Mouse (Mus musculus) midbrain, embryonic 12.5 days (tissue): ENCODE results near the gene Cd93. TPM values are rescaled to one million over a fixed set of nuclear protein-coding genes. Genes with fewer than 3 reads are reported as not detected.

Experiments
- ATAC-seq: fragments of 200-750 bp; cut with Nextera tagmentation; 2 replicates; pipeline ENCODE4 v1.8.0; 2017; ENCODE audit warnings: low read depth, moderate TSS enrichment, moderate library complexity; ENCODE audit not compliant: low FRiP score
- H3K27ac ChIP-seq: fragments of 300-500 bp; sonication (generic); replicated peaks from 2 replicates; pipeline ENCODE4 v1.5.1; 2016; ENCODE audit warnings: mild to moderate bottlenecking
- H3K27me3 ChIP-seq: fragments of 300-500 bp; sonication (generic); 2 replicates; pipeline ENCODE4 v1.6.1; 2016; ENCODE audit warnings: mild to moderate bottlenecking
- H3K36me3 ChIP-seq: fragments of 300-500 bp; sonication (generic); 2 replicates; pipeline ENCODE4 v1.6.1; 2016
- H3K4me1 ChIP-seq: fragments of 300-500 bp; sonication (generic); 2 replicates; pipeline ENCODE4 v1.6.1; 2016
- H3K4me2 ChIP-seq: fragments of 300-500 bp; sonication (generic); replicated peaks from 2 replicates; pipeline ENCODE4 v1.6.1; 2016; ENCODE audit warnings: mild to moderate bottlenecking, moderate library complexity
- H3K4me3 ChIP-seq: fragments of 300-500 bp; sonication (generic); 2 replicates; pipeline ENCODE4 v1.5.1; 2016; ENCODE audit warnings: mild to moderate bottlenecking
- H3K9ac ChIP-seq: fragments of 300-500 bp; sonication (generic); replicated peaks from 2 replicates; pipeline ENCODE4 v1.6.1; 2016; ENCODE audit warnings: mild to moderate bottlenecking, moderate library complexity
- H3K9me3 ChIP-seq: fragments of 300-500 bp; sonication (generic); 2 replicates; pipeline ENCODE4 v1.6.1; 2016; ENCODE audit warnings: mild to moderate bottlenecking
- WGBS: fragments of 180-500 bp; shearing (Covaris S2); methylation state at CpG from one replicate; pipeline ENCODE4 v1.1.7; 2016; 5-methylcytosine and 5-hydroxymethylcytosine counted together
- polyA plus RNA-seq: library from polyadenylated mRNA; unstranded; fragments of >200 nt; fragmentation: Nextera tagmentation; extraction: Ambion mirVana; gene quantifications from 2 replicates; pipeline ENCODE4 v1.2.1, GENCODE M21; 2016

The Cd93 gene
- polyA plus RNA-seq, 1 experiment from 2014 or later = 6.5 TPM

DNA sequence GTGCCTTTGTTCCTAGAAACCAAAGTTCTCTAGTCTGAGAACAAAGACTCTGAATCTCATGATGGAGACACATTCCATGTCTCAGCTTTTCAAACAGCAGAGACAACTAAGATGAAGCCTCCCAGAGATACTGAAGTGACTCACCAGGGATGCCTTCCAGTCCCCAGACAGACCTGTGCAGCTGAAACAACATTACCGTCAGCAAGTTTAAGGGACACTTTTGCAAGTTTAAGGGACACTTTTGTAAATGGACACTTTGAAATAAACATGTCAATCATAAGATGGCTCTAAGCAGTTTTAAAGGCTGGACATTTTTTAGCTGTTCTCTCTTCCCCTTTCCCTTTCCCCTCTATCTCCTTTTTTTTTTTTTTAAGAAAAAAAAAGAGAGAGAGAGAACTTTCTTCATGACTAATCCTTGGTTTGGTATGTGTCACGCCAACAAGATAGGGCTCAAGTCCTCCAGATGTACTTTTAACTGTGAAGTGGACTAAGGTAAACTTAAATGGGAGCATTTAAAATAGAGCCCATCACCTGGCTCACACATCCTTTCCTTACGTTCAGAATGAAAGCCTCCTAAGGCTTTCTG lies 3.6 kb downstream of the Cd93 start:
- WGBS = 72% methylated on average over 3 of the region's 3 CpGs
- no peaks in the 10 kb centered on the region for H3K9me3 ChIP-seq
- H3K4me2 ChIP-seq = no peak overlapping the region
- 0 out of 2 replicates have a peak, but pooled peaks cover 4% of the 10 kb centered on the region for H3K4me1 ChIP-seq
- no peaks in the 10 kb centered on the region for H3K36me3 ChIP-seq
- no peak overlapping the region for H3K27ac ChIP-seq
- ATAC-seq = no peak
- H3K27me3 ChIP-seq = no peaks in the 10 kb centered on the region
- no peak overlapping the region for H3K9ac ChIP-seq
- no peak overlapping the region for H3K4me3 ChIP-seq

DNA sequence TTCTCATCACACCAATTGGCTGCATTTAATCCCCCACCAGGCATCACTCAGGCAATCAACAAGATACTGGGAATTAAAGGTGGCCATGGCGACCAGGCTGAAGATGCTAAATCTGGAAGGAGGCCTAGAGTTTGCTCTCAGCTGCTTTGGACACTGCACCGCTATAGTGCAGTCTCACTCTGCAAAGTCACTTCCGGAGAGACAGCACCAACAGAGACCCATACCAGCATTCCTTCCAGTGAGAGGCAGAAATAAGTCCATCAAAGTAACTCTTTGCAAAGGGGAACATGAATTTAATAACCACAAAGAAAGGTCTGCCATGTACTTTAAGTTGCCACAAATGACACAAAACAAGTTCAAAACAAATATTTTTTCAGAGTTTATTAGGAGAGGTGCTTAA lies 7.1 kb downstream of the Cd93 start:
- no peak overlapping the region for H3K4me3 ChIP-seq
- 0 out of 2 replicates have a peak, but pooled peaks cover 4% of the 10 kb centered on the region for H3K4me1 ChIP-seq
- 28% methylated on average over 3 of the region's 3 CpGs for WGBS
- no peaks in the 10 kb centered on the region for H3K9me3 ChIP-seq
- H3K36me3 ChIP-seq = no peaks in the 10 kb centered on the region
- no peak overlapping the region for H3K4me2 ChIP-seq
- no peak for ATAC-seq
- no peak overlapping the region for H3K27ac ChIP-seq
- H3K9ac ChIP-seq = no peak overlapping the region
- no peaks in the 10 kb centered on the region for H3K27me3 ChIP-seq

DNA sequence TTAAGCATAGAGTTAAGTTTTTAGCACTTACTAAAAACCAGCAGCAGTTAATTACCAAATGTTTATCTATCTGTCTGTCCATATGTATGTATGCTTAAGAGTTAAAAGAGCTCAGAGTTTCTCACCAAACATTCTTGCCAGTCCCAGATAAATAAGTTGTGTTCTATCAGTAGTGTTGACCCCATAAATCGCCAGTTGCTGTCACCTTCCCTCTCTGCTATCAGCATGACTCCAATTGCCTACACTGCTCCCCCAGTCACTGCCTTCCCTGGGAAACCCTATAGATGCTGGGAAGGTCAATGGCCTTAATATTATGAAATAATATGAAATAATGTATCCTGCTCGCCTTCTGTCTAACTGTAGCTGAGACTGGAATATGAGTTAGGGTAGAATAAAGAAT lies 11.0 kb downstream of the Cd93 start:
- ATAC-seq = no peak
- Histone ChIP-seq H3K9me3 (no peaks in the 10 kb centered on the region), H3K27ac (no peak overlapping the region), H3K4me3 (no peak overlapping the region), H3K4me2 (no peak overlapping the region), H3K9ac (no peak overlapping the region), H3K27me3 (no peaks in the 10 kb centered on the region), H3K4me1 (0 out of 2 replicates have a peak, but pooled peaks cover 4% of the 10 kb centered on the region), H3K36me3 (no peaks in the 10 kb centered on the region)
- 66% methylated on average over 2 of the region's 2 CpGs for WGBS

DNA sequence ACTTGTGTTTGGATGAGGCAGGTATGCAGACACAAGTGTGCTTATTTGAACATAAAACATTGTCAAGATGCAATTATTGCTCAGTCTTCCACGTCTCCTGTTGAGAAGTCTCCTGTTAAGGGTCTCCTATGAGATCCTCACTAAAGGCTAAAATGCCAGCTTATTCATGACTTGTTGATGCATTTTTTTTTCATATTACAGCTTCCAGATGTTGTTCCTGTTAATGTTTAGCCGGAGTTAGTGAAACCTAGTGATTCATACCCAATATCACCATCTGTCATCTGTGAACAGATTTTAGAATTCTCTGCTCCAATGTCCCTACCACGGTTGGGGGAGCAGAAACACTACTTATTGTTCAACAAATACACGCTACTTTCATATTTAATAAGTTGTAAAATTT lies 12.4 kb downstream of the Cd93 start:
- Histone ChIP-seq H3K4me1 (no peaks in the 10 kb centered on the region), H3K27me3 (no peaks in the 10 kb centered on the region), H3K9ac (no peak overlapping the region), H3K27ac (no peak overlapping the region), H3K36me3 (no peaks in the 10 kb centered on the region), H3K4me3 (no peak overlapping the region), H3K9me3 (no peaks in the 10 kb centered on the region), H3K4me2 (no peak overlapping the region)
- no peak for ATAC-seq
- 81% methylated on average over 4 of the region's 4 CpGs for WGBS

DNA sequence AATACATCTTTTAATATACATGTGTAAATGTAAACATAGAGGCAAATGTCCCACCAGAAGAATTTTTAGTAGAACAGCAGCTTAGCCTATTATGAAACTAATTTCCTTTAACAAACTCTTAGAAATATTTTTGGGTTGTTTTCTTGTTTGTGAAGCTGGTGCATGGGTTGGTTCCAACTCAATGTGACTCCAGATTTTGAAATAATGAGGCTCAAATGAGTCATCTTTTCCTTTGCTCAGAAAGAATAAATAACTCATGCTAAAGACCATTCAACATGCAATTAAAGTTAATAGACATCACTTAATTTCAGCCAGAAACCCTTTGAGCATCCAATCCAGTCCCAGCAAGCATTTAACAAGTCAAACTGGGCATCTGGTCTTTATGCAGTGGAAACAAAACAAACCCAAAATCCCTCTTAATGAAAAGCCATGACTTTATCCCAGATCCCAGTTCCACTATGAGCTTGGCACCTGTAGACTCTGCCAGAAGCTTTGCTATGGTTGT lies 14.3 kb downstream of the Cd93 start:
- H3K9me3 ChIP-seq = no peaks in the 10 kb centered on the region
- no peak overlapping the region for H3K4me2 ChIP-seq
- no peak overlapping the region for H3K4me3 ChIP-seq
- no peaks in the 10 kb centered on the region for H3K4me1 ChIP-seq
- no peak overlapping the region for H3K27ac ChIP-seq
- H3K36me3 ChIP-seq = no peaks in the 10 kb centered on the region
- H3K27me3 ChIP-seq = no peaks in the 10 kb centered on the region
- no peak overlapping the region for H3K9ac ChIP-seq
- ATAC-seq = no peak

DNA sequence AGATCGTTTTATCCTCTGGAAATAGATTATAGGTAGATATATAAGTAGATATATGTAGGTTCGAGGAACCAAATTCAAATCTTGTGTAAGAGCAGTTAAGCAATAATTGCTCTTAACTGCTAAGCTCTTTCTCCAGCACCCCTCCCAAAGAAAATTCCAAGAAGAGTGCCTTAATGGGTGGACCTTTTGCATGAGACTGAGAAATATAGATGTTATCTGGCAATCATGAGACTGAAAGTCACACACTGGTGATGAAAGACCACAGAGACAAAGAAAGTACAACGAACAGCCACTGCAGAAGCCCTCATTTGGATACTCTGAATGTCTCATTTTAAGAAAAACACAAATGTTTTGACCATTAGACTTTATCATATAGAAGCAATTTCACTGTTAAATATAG lies 14.8 kb downstream of the Cd93 start:
- Histone ChIP-seq H3K27ac (no peak overlapping the region), H3K4me3 (no peak overlapping the region), H3K9me3 (no peaks in the 10 kb centered on the region), H3K4me2 (no peak overlapping the region), H3K27me3 (no peaks in the 10 kb centered on the region), H3K4me1 (no peaks in the 10 kb centered on the region), H3K36me3 (no peaks in the 10 kb centered on the region), H3K9ac (no peak overlapping the region)
- WGBS = 92% methylated on average over 3 of the region's 3 CpGs
- no peak for ATAC-seq

DNA sequence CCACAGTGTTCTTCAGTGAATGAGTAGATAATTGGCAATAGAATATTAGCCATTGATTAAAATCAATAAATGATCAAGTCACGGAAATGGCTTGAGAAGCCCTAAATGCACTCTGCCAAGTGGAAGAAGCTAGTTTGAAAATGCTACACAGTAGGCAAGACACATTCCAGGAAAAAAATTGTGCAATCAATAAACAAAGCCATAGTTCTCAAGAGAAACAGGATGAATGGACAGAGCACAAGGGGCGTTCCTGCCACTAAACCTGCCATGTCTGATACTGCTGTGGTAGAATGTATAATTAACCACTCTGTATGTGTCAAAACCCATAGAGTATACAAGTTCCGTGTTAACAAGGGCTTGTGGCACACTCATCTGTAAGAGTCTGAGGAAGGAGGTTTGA lies 15.8 kb downstream of the Cd93 start:
- 86% methylated on average over 3 of the region's 3 CpGs for WGBS
- no peaks in the 10 kb centered on the region for H3K9me3 ChIP-seq
- no peak overlapping the region for H3K4me2 ChIP-seq
- ATAC-seq = no peak
- H3K27me3 ChIP-seq = no peaks in the 10 kb centered on the region
- H3K36me3 ChIP-seq = no peaks in the 10 kb centered on the region
- no peak overlapping the region for H3K4me3 ChIP-seq
- no peak overlapping the region for H3K9ac ChIP-seq
- H3K4me1 ChIP-seq = no peaks in the 10 kb centered on the region
- H3K27ac ChIP-seq = no peak overlapping the region

DNA sequence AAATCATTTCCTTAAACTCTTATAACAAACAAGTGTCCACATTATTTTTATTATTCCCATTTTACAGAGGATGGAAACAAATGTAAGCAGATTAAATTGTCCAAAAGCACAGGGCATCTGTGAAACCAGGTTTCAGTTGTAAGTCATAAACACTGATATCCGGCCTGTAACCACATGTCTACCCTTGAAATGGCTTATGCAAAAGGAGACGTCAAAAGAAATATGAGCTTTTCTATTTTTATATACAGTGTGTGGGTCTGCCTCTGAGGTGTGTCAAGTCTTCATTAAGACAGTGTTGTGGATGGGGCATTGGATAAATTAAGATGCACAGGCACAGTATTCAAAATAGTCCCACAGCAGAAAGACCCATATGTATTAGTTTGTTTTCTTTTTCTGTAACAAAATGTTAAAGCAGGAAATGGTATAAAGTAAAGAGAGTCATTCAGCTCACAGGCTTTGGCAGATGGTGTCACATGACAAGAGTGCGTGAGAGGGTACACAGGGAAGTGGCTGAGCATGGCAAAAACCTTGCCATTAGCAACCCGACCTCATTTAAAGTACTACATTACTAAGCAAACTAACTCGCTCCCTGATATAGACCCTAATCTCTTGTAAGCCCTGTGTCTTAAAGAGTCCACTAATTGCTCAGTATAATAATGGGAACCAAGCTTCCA lies 17.5 kb downstream of the Cd93 start:
- no peak overlapping the region for H3K4me2 ChIP-seq
- H3K9ac ChIP-seq = no peak overlapping the region
- no peak for ATAC-seq
- H3K9me3 ChIP-seq = no peaks in the 10 kb centered on the region
- no peaks in the 10 kb centered on the region for H3K36me3 ChIP-seq
- no peak overlapping the region for H3K4me3 ChIP-seq
- H3K4me1 ChIP-seq = no peaks in the 10 kb centered on the region
- H3K27me3 ChIP-seq = no peaks in the 10 kb centered on the region
- no peak overlapping the region for H3K27ac ChIP-seq
- WGBS = 85% methylated on average over 5 of the region's 5 CpGs

DNA sequence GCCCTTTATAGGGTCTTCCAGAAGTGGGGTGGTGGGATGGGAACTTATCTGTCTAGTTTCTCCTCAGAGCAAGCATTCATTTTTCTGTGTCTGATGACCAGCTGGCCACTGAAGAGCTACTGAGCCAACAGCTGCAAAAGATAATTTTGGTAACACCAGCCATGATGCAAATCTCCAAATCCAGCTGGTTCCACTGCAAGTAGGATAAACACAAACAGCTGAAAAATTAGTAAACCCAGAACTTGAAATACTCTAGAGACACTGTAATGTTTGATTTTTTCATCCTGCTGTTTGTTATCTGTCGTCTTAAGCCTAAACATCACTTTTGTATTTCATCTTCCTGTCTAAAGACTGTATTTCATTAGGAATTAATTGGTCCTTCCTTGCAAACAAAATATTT lies 21.7 kb downstream of the Cd93 start:
- H3K4me2 ChIP-seq = no peak overlapping the region
- no peak overlapping the region for H3K27ac ChIP-seq
- WGBS = 54% methylated on average over 1 of the region's 1 CpGs
- ATAC-seq = no peak
- no peaks in the 10 kb centered on the region for H3K9me3 ChIP-seq
- H3K4me3 ChIP-seq = no peak overlapping the region
- H3K9ac ChIP-seq = no peak overlapping the region
- H3K36me3 ChIP-seq = no peaks in the 10 kb centered on the region
- no peaks in the 10 kb centered on the region for H3K4me1 ChIP-seq
- H3K27me3 ChIP-seq = no peaks in the 10 kb centered on the region

DNA sequence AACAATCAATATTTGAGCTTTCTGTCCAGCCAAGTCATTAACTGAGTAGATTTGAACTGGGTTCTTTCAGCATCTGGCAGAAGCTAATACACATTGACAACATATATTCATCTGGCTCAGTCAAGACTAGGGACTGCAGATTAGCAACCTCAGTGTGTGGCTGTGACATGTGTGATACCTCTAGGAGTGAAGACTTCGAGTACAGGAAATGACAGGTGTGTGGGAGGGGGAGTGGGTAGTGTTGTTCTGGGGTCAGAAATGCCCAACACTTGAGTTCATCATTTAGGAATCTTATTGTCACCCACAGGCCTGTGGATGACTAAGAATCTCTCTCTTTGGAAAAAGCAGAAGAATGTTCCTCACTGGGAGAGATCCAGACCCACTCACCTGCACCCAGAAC lies 22.3 kb downstream of the Cd93 start:
- Histone ChIP-seq H3K27me3 (no peaks in the 10 kb centered on the region), H3K4me2 (no peak overlapping the region), H3K4me1 (no peaks in the 10 kb centered on the region), H3K36me3 (no peaks in the 10 kb centered on the region), H3K27ac (no peak overlapping the region), H3K9ac (no peak overlapping the region), H3K9me3 (no peaks in the 10 kb centered on the region), H3K4me3 (no peak overlapping the region)
- ATAC-seq = no peak
- WGBS = 76% methylated on average over 1 of the region's 1 CpGs

DNA sequence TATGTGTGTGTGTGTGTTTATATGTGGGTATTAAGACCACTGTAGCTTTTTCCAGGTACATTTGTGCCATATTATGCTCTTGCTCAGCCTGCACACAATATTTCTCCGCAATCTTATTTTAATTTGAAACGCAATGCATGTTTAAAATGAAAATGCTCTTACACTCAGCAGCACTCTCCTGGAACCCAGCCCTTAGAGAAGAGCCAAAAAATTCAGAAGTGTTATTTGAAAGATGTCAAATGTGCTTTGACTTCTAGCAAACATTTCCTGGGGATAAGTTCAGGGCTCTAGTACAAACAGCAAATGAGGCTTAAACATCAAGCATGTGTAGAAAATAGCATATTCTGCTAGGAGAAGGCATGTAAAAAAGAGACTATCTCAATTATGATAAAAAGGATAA lies 23.6 kb downstream of the Cd93 start:
- Histone ChIP-seq H3K4me1 (no peaks in the 10 kb centered on the region), H3K9me3 (no peaks in the 10 kb centered on the region), H3K27ac (no peak overlapping the region), H3K27me3 (no peaks in the 10 kb centered on the region), H3K36me3 (no peaks in the 10 kb centered on the region), H3K4me3 (no peak overlapping the region), H3K9ac (no peak overlapping the region), H3K4me2 (no peak overlapping the region)
- WGBS = 93% methylated on average over 2 of the region's 2 CpGs
- ATAC-seq = no peak

DNA sequence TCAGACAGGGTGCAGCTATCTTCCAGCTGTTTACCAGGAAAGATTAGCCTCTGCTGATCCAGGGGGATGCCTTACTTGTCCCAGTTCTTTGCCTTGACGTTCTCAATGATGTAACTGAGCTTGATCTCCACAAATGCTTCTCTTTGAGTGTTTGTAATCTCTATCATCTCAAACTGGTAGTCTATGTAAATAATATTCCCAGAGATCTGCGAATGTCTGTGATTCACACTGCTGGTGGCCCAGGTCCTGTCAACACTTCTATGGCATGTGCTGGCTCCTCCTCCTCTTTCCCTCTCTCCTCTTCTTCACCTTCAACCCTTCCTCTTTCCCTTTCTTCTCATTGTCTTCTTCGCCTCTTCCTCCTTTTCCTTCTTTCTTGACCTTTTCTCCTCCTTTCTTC lies 24.2 kb downstream of the Cd93 start:
- H3K36me3 ChIP-seq = no peaks in the 10 kb centered on the region
- ATAC-seq = no peak
- H3K4me3 ChIP-seq = no peak overlapping the region
- no peak overlapping the region for H3K9ac ChIP-seq
- H3K27me3 ChIP-seq = no peaks in the 10 kb centered on the region
- no peak overlapping the region for H3K4me2 ChIP-seq
- WGBS = 86% methylated on average over 3 of the region's 3 CpGs
- H3K9me3 ChIP-seq = no peaks in the 10 kb centered on the region
- H3K4me1 ChIP-seq = no peaks in the 10 kb centered on the region
- H3K27ac ChIP-seq = no peak overlapping the region

DNA sequence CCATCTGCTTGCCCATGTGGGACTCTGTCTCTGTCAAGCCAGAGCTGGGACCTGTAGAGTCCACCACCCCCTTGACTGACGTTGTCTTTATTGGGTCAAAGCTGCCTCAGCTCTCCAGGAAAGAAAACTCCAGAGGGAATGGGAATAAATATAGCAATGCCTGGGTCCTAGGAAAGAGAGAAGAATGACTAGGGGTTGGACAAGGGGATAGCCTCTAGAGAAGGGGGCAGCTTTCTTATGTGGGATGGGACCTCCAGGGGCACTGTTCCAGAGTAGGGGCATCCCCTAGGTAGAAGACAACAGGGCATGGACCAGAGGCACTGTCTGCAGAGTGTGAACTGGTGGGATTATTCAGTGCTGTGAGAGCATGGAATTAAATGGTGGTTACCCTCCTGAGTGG lies 33.5 kb downstream of the Cd93 start:
- WGBS = 86% methylated on average over 1 of the region's 1 CpGs
- H3K9me3 ChIP-seq = no peaks in the 10 kb centered on the region
- H3K27me3 ChIP-seq = peaks cover 51% of the 10 kb centered on the region
- peaks cover 24% of the 10 kb centered on the region for H3K4me1 ChIP-seq
- H3K27ac ChIP-seq = no peak overlapping the region
- no peaks in the 10 kb centered on the region for H3K36me3 ChIP-seq
- no peak overlapping the region for H3K9ac ChIP-seq
- no peak overlapping the region for H3K4me2 ChIP-seq
- no peak for ATAC-seq
- no peak overlapping the region for H3K4me3 ChIP-seq
